Mouse (Mus musculus): ENCODE measurements around the gene Blm. TPM values are rescaled to one million over a fixed set of nuclear protein-coding genes. Genes with fewer than 3 reads are reported as not detected.

Blm gene
- polyA plus RNA-seq, 1 experiment from 2014 or later = 25.2 TPM

- H3K4me3 ChIP-seq (ENCODE audit: low read length) = no peak overlapping the region
- ATAC-seq (ENCODE audit: low read depth) = peak; percentile 17; the same call in 1 of the 2 replicates
- H3K4me2 ChIP-seq (ENCODE audit: low read depth, low read length) = no peak overlapping the region
- WGBS = 52% methylated on average over 3 of the region's 3 CpGs
- H3K27ac ChIP-seq (ENCODE audit: low read length) = peak overlapping the region; percentile 19; the same call in 1 of the 2 replicates
- H3K27me3 ChIP-seq (ENCODE audit: control insufficient read depth, insufficient read depth, low read depth, low read length) = no peaks in the 10 kb centered on the region
- H3K4me1 ChIP-seq (replicated peaks; ENCODE audit: control insufficient read depth, insufficient read depth, low read length) = peaks cover 8% of the 10 kb centered on the region; the same call in 1 of the 2 replicates
- no peak overlapping the region for H3K9ac ChIP-seq (ENCODE audit: low read length)
- no peaks in the 10 kb centered on the region for H3K9me3 ChIP-seq (ENCODE audit: control insufficient read depth, low read length)
- peaks cover 6% of the 10 kb centered on the region; the same call in 1 of the 2 replicates for H3K36me3 ChIP-seq (ENCODE audit: control insufficient read depth, insufficient read depth, low read length)
Measured at GRCm38 (mm10) chr7:80457831-80458343, 77.0 kb downstream of the Blm start.

DNA sequence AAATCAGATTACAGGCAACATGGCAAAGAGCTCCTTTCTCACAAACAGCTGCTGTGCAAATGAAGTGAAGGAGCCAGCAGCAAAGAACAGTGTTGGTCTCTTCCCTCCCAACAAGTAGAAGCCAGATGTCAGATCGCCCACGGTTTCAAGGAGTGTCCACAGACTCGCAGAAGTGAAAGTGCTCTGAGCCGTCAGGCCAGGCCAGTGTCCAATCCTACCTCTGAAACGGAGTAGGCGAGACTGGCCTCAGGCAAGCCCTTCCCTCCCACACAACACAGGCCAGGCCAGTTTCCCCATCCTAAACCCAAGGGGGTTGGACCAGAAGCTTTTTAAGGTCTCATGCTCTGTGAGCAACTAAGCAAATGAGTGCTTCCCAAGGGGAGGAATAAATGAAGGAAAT lies 77.7 kb downstream of the Blm start:
- no peak overlapping the region for H3K4me3 ChIP-seq (ENCODE audit: low read length)
- 58% methylated on average over 6 of the region's 6 CpGs for WGBS
- no peak overlapping the region for H3K27ac ChIP-seq (ENCODE audit: low read length)
- H3K27me3 ChIP-seq (ENCODE audit: control insufficient read depth, insufficient read depth, low read depth, low read length) = no peaks in the 10 kb centered on the region
- no peak overlapping the region for H3K4me2 ChIP-seq (ENCODE audit: low read depth, low read length)
- peak; percentile 26; the same call in 1 of the 2 replicates for ATAC-seq (ENCODE audit: low read depth)
- H3K9ac ChIP-seq (ENCODE audit: low read length) = no peak overlapping the region
- no peaks in the 10 kb centered on the region for H3K9me3 ChIP-seq (ENCODE audit: control insufficient read depth, low read length)
- peaks cover 8% of the 10 kb centered on the region; the same call in 1 of the 2 replicates for H3K4me1 ChIP-seq (replicated peaks; ENCODE audit: control insufficient read depth, insufficient read depth, low read length)
- peaks cover 6% of the 10 kb centered on the region; the same call in 1 of the 2 replicates for H3K36me3 ChIP-seq (ENCODE audit: control insufficient read depth, insufficient read depth, low read length)

- Histone ChIP-seq H3K4me2 (ENCODE audit: low read depth, low read length) (no peak overlapping the region), H3K27me3 (ENCODE audit: control insufficient read depth, insufficient read depth, low read depth, low read length) (no peaks in the 10 kb centered on the region), H3K27ac (ENCODE audit: low read length) (no peak overlapping the region), H3K36me3 (ENCODE audit: control insufficient read depth, insufficient read depth, low read length) (peaks cover 6% of the 10 kb centered on the region; the same call in 1 of the 2 replicates), H3K4me3 (ENCODE audit: low read length) (no peak overlapping the region), H3K4me1 (replicated peaks; ENCODE audit: control insufficient read depth, insufficient read depth, low read length) (peaks cover 8% of the 10 kb centered on the region; the same call in 1 of the 2 replicates), H3K9me3 (ENCODE audit: control insufficient read depth, low read length) (no peaks in the 10 kb centered on the region), H3K9ac (ENCODE audit: low read length) (no peak overlapping the region)
- 59% methylated on average over 6 of the region's 6 CpGs for WGBS
- ATAC-seq (ENCODE audit: low read depth) = no peak
Measured at GRCm38 (mm10) chr7:80456327-80456726, 78.6 kb downstream of the Blm start.

DNA sequence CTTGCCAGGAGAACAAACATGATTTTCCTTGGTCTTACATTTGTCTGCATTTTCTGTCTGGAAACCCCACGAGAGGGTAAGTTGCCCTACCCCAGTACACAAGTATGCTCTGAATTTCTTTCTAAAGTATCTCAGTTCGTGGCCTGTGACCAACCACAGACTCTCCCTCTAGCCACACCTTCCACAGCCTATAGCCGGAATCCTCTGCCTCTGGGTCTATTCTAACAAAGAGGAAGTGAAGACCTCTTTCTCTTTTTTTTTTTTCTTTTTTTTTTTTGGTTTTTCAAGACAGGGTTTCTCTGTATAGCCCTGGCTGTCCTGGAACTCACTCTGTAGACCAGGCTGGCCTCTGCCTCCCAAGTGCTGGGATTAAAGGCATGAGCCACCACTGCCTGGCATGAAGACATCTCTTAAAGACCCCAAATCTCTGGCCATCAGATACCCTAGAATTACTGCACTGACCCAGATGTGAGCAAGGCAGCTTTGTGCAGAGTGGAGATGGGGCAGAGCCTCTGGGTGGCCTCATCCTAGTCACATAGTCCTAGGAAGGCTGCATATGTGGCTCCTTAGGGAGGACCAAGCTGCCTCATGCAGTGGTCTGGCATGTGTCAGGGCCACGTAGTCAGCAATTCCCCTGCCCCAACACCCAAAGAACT lies 79.3 kb downstream of the Blm start:
- H3K27ac ChIP-seq (ENCODE audit: low read length) = no peak overlapping the region
- H3K9ac ChIP-seq (ENCODE audit: low read length) = no peak overlapping the region
- peaks cover 6% of the 10 kb centered on the region; the same call in 1 of the 2 replicates for H3K36me3 ChIP-seq (ENCODE audit: control insufficient read depth, insufficient read depth, low read length)
- no peaks in the 10 kb centered on the region for H3K27me3 ChIP-seq (ENCODE audit: control insufficient read depth, insufficient read depth, low read depth, low read length)
- ATAC-seq (ENCODE audit: low read depth) = no peak
- H3K9me3 ChIP-seq (ENCODE audit: control insufficient read depth, low read length) = no peaks in the 10 kb centered on the region
- H3K4me2 ChIP-seq (ENCODE audit: low read depth, low read length) = no peak overlapping the region
- no peak overlapping the region for H3K4me3 ChIP-seq (ENCODE audit: low read length)
- peaks cover 8% of the 10 kb centered on the region; the same call in 1 of the 2 replicates for H3K4me1 ChIP-seq (replicated peaks; ENCODE audit: control insufficient read depth, insufficient read depth, low read length)
- 65% methylated on average over 4 of the region's 4 CpGs for WGBS

DNA sequence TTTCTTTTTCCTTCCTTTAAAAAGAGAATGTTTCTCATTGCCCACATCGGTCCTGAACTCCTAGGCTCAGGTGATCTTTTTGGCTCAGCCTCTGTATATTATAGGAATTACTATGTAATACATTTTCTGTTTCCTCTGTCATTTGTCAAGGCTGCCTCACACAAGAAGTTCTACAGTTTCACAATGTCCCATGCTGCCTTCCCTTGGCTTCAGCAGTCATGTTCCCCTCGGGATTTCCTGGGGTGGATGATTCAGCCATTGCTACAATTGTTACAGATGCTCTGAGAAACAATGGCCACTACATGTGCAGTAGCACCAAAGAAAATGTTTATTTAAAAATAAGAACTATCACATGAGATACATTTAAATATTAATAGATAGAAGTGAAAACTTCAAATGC lies 80.1 kb downstream of the Blm start:
- Histone ChIP-seq H3K4me2 (ENCODE audit: low read depth, low read length) (no peak overlapping the region), H3K36me3 (ENCODE audit: control insufficient read depth, insufficient read depth, low read length) (no peaks in the 10 kb centered on the region; the same call in 1 of the 2 replicates), H3K27ac (ENCODE audit: low read length) (no peak overlapping the region), H3K9me3 (ENCODE audit: control insufficient read depth, low read length) (no peaks in the 10 kb centered on the region), H3K9ac (ENCODE audit: low read length) (no peak overlapping the region), H3K27me3 (ENCODE audit: control insufficient read depth, insufficient read depth, low read depth, low read length) (no peaks in the 10 kb centered on the region), H3K4me1 (replicated peaks; ENCODE audit: control insufficient read depth, insufficient read depth, low read length) (peaks cover 8% of the 10 kb centered on the region; the same call in 1 of the 2 replicates), H3K4me3 (ENCODE audit: low read length) (no peak overlapping the region)
- WGBS = 78% methylated on average over 2 of the region's 2 CpGs
- ATAC-seq (ENCODE audit: low read depth) = no peak

DNA sequence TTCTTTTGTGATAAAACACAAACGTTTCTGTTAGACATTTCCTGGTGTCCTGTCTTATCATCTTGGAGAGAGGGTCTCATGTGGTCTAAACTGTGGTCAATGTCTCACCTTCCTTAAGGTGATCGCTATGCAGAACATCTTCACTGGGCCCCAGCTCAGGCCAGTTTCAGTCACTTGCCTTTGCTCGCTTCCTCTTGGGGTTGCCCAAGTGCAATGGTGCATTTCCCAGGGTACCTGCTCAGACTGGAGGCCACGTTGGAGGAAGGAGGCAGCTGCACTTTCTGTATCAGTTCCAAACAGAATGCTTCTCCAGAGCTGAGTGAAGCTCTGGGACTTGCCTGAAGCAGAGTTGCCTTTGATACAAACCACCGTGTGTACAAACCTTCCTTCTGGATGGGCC lies 80.9 kb downstream of the Blm start:
- Histone ChIP-seq H3K27me3 (ENCODE audit: control insufficient read depth, insufficient read depth, low read depth, low read length) (no peaks in the 10 kb centered on the region), H3K27ac (ENCODE audit: low read length) (no peak overlapping the region), H3K4me3 (ENCODE audit: low read length) (no peak overlapping the region), H3K4me2 (ENCODE audit: low read depth, low read length) (no peak overlapping the region), H3K9ac (ENCODE audit: low read length) (no peak overlapping the region), H3K36me3 (ENCODE audit: control insufficient read depth, insufficient read depth, low read length) (no peaks in the 10 kb centered on the region; the same call in 1 of the 2 replicates), H3K9me3 (ENCODE audit: control insufficient read depth, low read length) (no peaks in the 10 kb centered on the region), H3K4me1 (replicated peaks; ENCODE audit: control insufficient read depth, insufficient read depth, low read length) (peaks cover 8% of the 10 kb centered on the region; the same call in 1 of the 2 replicates)
- no peak for ATAC-seq (ENCODE audit: low read depth)
- 88% methylated on average over 5 of the region's 5 CpGs for WGBS

- H3K27me3 ChIP-seq (ENCODE audit: control insufficient read depth, insufficient read depth, low read depth, low read length) = no peaks in the 10 kb centered on the region
- H3K9me3 ChIP-seq (ENCODE audit: control insufficient read depth, low read length) = no peaks in the 10 kb centered on the region
- H3K4me2 ChIP-seq (ENCODE audit: low read depth, low read length) = no peak overlapping the region
- H3K4me3 ChIP-seq (ENCODE audit: low read length) = no peak overlapping the region
- no peak for ATAC-seq (ENCODE audit: low read depth)
- 73% methylated on average over 3 of the region's 3 CpGs for WGBS
- no peak overlapping the region for H3K9ac ChIP-seq (ENCODE audit: low read length)
- no peak overlapping the region for H3K27ac ChIP-seq (ENCODE audit: low read length)
- H3K36me3 ChIP-seq (ENCODE audit: control insufficient read depth, insufficient read depth, low read length) = no peaks in the 10 kb centered on the region; the same call in 1 of the 2 replicates
- peaks cover 5% of the 10 kb centered on the region; the same call in 1 of the 2 replicates for H3K4me1 ChIP-seq (replicated peaks; ENCODE audit: control insufficient read depth, insufficient read depth, low read length)
Measured at GRCm38 (mm10) chr7:80453121-80453520, 81.8 kb downstream of the Blm start.

- Histone ChIP-seq H3K4me2 (ENCODE audit: low read depth, low read length) (no peak overlapping the region), H3K27me3 (ENCODE audit: control insufficient read depth, insufficient read depth, low read depth, low read length) (no peaks in the 10 kb centered on the region), H3K9me3 (ENCODE audit: control insufficient read depth, low read length) (no peaks in the 10 kb centered on the region), H3K36me3 (ENCODE audit: control insufficient read depth, insufficient read depth, low read length) (no peaks in the 10 kb centered on the region; the same call in 1 of the 2 replicates), H3K4me1 (replicated peaks; ENCODE audit: control insufficient read depth, insufficient read depth, low read length) (no peaks in the 10 kb centered on the region), H3K27ac (ENCODE audit: low read length) (no peak overlapping the region), H3K4me3 (ENCODE audit: low read length) (no peak overlapping the region), H3K9ac (ENCODE audit: low read length) (no peak overlapping the region)
- WGBS = 80% methylated on average over 5 of the region's 5 CpGs
- ATAC-seq (ENCODE audit: low read depth) = no peak
Measured at GRCm38 (mm10) chr7:80452241-80452640, 82.7 kb downstream of the Blm start.

DNA sequence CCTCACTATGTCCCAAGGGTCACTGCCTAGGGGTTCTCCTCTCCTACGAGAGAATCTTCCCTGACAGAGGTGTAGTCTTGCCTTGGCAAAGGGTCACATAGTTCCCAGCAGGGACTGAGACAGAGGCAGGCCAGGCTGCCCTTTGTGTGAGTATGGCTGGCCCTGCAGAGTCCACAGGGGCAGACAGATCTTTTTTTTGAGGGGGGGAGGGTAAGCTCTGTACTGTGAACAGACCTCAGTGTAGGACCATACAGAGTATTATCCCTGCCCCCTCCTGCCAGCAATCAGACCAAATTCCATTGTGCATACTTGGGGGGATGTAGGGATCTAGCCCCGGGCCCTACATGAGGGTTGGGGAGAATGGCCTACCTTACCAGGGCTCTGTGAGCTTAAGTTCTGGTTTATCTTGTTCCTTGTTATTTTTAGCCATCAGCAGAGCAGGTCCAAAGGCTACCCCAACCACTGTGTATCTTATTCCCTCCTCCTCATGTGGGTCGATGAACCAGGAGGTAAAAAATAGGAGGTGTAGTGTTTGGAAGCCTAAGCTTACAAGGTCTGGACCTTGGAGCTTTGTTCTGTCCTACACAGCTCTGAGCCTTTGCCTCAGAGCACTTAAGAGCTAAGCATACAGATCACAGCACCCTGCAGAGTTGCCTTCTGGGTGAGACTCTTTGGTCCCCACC lies 83.2 kb downstream of the Blm start:
- Histone ChIP-seq H3K9ac (ENCODE audit: low read length) (no peak overlapping the region), H3K4me1 (replicated peaks; ENCODE audit: control insufficient read depth, insufficient read depth, low read length) (peaks cover 2% of the 10 kb centered on the region; the same call in 1 of the 2 replicates), H3K9me3 (ENCODE audit: control insufficient read depth, low read length) (no peaks in the 10 kb centered on the region), H3K36me3 (ENCODE audit: control insufficient read depth, insufficient read depth, low read length) (no peaks in the 10 kb centered on the region), H3K4me2 (ENCODE audit: low read depth, low read length) (no peak overlapping the region), H3K4me3 (ENCODE audit: low read length) (no peak overlapping the region), H3K27me3 (ENCODE audit: control insufficient read depth, insufficient read depth, low read depth, low read length) (no peaks in the 10 kb centered on the region), H3K27ac (ENCODE audit: low read length) (no peak overlapping the region)
- ATAC-seq (ENCODE audit: low read depth) = no peak; the same call in 1 of the 2 replicates
- 67% methylated on average over 3 of the region's 3 CpGs for WGBS

Measured in lung, embryonic 16.5 days (tissue).